Mouse (Mus musculus) limb, embryonic 14.5 days (tissue): Measurements from ENCODE around the gene Trpm8. TPM values are rescaled to one million over a fixed set of nuclear protein-coding genes. Genes with fewer than 3 reads are reported as not detected.

Experiments
- ATAC-seq: fragments of 200-750 bp; cut with Nextera tagmentation; 2 replicates; pipeline ENCODE4 v1.8.0; 2017; ENCODE audit warnings: low read depth, moderate number of reproducible peaks, moderate TSS enrichment; ENCODE audit not compliant: low FRiP score
- DNase-seq: peaks from one replicate; pipeline ENCODE4 v3.0.0-alpha.2; 2015; ENCODE audit warnings: low spot score
- H3K27ac ChIP-seq: fragments of 300-500 bp; sonication (generic); replicated peaks from 2 replicates; pipeline ENCODE4 v1.5.1; 2014; ENCODE audit warnings: low read depth, mild to moderate bottlenecking, low read length, moderate library complexity, mixed read lengths
- H3K27me3 ChIP-seq: fragments of 300-500 bp; sonication (generic); 2 replicates; pipeline ENCODE4 v1.6.1; 2014; ENCODE audit warnings: low read length, mixed read lengths; ENCODE audit not compliant: control insufficient read depth, insufficient read depth
- H3K36me3 ChIP-seq: fragments of 300-500 bp; sonication (generic); 2 replicates; pipeline ENCODE4 v1.6.1; 2014; ENCODE audit warnings: mild to moderate bottlenecking, low read length, moderate library complexity, mixed read lengths; ENCODE audit not compliant: control insufficient read depth, insufficient read depth
- H3K4me1 ChIP-seq: fragments of 300-500 bp; sonication (generic); 2 replicates; pipeline ENCODE4 v1.6.1; 2014; ENCODE audit warnings: antibody characterized with exemption, low read length, mixed read lengths; ENCODE audit not compliant: control insufficient read depth, insufficient read depth
- H3K4me2 ChIP-seq: fragments of 300-500 bp; sonication (generic); replicated peaks from 2 replicates; pipeline ENCODE4 v1.6.1; 2014; ENCODE audit warnings: low read depth, mild to moderate bottlenecking, low read length, moderate library complexity; ENCODE audit not compliant: severe bottlenecking
- H3K4me3 ChIP-seq: fragments of 300-500 bp; sonication (generic); replicated peaks from 2 replicates; pipeline ENCODE4 v1.5.1; 2014; ENCODE audit warnings: low read length
- H3K9ac ChIP-seq: fragments of 300-500 bp; sonication (generic); 2 replicates; pipeline ENCODE4 v1.6.1; 2014; ENCODE audit warnings: mild to moderate bottlenecking, low read depth, low read length, moderate library complexity; ENCODE audit not compliant: severe bottlenecking
- H3K9me3 ChIP-seq: fragments of 300-500 bp; sonication (generic); 2 replicates; pipeline ENCODE4 v1.6.1; 2016; ENCODE audit warnings: low read length; ENCODE audit not compliant: control insufficient read depth
- POLR2A ChIP-seq: fragments of 200-500 bp; IDR thresholded peaks from 2 replicates; pipeline ENCODE4 v1.8.0; 2012; ENCODE audit warnings: inconsistent platforms, mild to moderate bottlenecking, moderate library complexity, borderline replicate concordance; ENCODE audit not compliant: insufficient read depth, insufficient read length; ENCODE audit errors: extremely low read depth
- WGBS: fragments of 180-500 bp; shearing (Covaris S2); extraction: QIAGEN DNeasy Blood & Tissue Kit; methylation state at CpG from one replicate; pipeline ENCODE4 v1.1.7; 2014; 5-methylcytosine and 5-hydroxymethylcytosine counted together
- polyA plus RNA-seq, 2 experiments: library from polyadenylated mRNA; depleted of rRNA in 1 of 2; stranded (reverse) in 1 of 2; unstranded in 1 of 2; fragments of >200 nt; fragmentation: Nextera tagmentation in 1 of 2; extraction: Ambion mirVana in 1 of 2; gene quantifications; 2 replicates each; pipeline versions ENCODE4 v1.2.1 to v1.2.3; 2012 to 2014

Gene Trpm8
- polyA plus RNA-seq, 2 experiments: not detected

DNA sequence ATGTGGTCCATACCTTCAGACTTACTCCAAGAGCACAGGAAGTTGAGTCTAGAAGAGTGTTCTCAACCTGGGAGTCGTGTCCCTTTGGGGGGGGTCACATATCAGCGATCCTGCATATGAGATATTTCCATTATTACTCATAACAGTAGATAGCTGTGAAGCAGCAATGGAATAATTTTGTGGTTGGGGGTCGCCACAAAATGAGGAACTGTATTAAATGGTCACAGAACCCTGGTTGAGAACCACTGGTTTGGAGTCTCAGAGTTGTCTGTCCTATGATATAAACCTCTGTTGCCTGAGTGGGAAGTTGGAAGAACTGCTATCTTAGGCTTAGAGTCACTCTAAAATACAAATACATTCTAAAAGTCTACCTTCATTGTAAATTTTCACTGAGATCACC is 32.4 kb downstream of the Trpm8 start:
- DNase-seq (no peak), ATAC-seq (peak; percentile 28; the same call in 1 of the 2 replicates)
- Histone ChIP-seq H3K4me3 (no peak overlapping the region), H3K27me3 (no peaks in the 10 kb centered on the region), H3K27ac (no peak overlapping the region), H3K9me3 (peaks cover 50% of the 10 kb centered on the region), H3K9ac (no peak overlapping the region), H3K4me2 (no peak overlapping the region), H3K36me3 (no peaks in the 10 kb centered on the region), H3K4me1 (no peaks in the 10 kb centered on the region)
- no peak for TF ChIP-seq POLR2A
- WGBS: 51% methylated on average over 3 of the region's 3 CpGs

DNA sequence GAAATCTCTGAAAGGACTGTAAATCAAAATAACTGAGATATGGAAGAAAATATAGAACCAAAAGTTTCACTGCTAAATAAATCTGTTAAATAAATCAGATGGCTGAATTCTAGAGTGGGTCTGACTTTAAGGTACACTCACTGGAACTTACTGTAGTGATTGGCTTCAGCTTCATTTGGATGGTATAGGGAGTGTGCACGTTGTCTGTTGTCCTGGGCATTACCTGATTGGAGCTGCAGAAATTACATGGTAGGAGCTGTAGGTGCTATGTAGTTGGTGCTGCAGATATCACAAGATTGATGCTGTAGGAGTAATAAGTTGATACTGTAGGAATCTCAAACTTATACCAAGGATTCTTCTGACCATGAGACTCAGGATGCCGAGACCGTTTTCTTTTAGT is 32.9 kb downstream of the Trpm8 start:
- Histone ChIP-seq H3K27me3 (no peaks in the 10 kb centered on the region), H3K4me2 (no peak overlapping the region), H3K9me3 (peaks cover 46% of the 10 kb centered on the region), H3K27ac (no peak overlapping the region), H3K36me3 (no peaks in the 10 kb centered on the region), H3K4me3 (no peak overlapping the region), H3K9ac (no peak overlapping the region), H3K4me1 (no peaks in the 10 kb centered on the region)
- ATAC-seq: no peak
- 67% methylated on average over 3 of the region's 3 CpGs for WGBS
- DNase-seq: peak; percentile 3
- no peak for TF ChIP-seq POLR2A

DNA sequence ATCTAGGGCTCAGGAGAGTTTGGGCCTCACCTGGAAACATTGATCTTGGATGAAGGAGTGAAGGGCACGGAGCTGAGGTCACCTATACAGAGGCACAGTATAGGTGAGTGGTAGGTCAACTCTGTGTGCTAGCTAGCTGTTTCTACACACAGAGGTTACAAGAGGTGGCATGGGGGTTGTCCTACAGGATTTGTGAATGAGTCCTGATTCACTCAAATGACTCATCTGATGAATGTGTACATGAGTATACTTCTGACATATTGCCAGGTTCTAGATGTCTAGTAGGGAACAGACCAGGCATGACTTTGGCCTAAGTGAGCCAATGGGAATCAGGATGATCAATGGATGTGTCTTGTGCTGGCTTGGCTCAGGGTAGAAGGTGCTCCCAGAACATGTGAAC is 39.8 kb downstream of the Trpm8 start:
- no peaks in the 10 kb centered on the region for H3K9me3 ChIP-seq
- H3K27ac ChIP-seq: no peak overlapping the region
- DNase-seq: no peak
- ATAC-seq: no peak
- H3K27me3 ChIP-seq: no peaks in the 10 kb centered on the region
- no peak overlapping the region for H3K4me3 ChIP-seq
- no peak overlapping the region for H3K4me2 ChIP-seq
- H3K36me3 ChIP-seq: no peaks in the 10 kb centered on the region
- H3K9ac ChIP-seq: no peak overlapping the region
- TF ChIP-seq POLR2A: no peak
- H3K4me1 ChIP-seq: no peaks in the 10 kb centered on the region
- 82% methylated on average over 1 of the region's 1 CpGs for WGBS

DNA sequence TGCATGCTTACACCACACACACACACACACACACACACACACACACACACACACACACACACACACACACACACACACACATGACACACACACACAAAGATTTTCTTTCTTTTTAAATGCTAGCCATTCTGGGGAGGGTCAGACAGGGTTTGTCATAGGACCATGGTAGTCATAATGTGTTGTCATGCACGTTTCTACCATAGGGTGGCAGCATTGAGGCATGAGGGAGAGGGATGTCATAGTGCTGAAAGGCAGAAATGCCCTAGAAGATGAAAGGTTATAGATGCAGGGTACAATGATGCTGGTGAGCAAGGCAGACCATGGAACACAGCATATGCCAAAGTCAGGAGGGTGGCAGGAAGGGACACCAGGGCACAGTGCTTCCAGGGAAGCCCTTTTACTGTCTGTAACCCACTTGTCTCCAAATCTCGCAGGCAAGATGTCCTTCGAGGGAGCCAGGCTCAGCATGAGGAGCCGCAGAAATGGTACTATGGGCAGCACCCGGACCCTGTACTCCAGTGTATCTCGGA is 41.1 kb downstream of the Trpm8 start:
- 73% methylated on average over 6 of the region's 6 CpGs for WGBS
- H3K4me1 ChIP-seq: no peaks in the 10 kb centered on the region
- ATAC-seq: no peak
- H3K4me3 ChIP-seq: no peak overlapping the region
- no peak overlapping the region for H3K4me2 ChIP-seq
- no peak for TF ChIP-seq POLR2A
- H3K9ac ChIP-seq: no peak overlapping the region
- no peak overlapping the region for H3K27ac ChIP-seq
- no peaks in the 10 kb centered on the region for H3K36me3 ChIP-seq
- no peaks in the 10 kb centered on the region for H3K9me3 ChIP-seq
- DNase-seq: no peak
- H3K27me3 ChIP-seq: no peaks in the 10 kb centered on the region

DNA sequence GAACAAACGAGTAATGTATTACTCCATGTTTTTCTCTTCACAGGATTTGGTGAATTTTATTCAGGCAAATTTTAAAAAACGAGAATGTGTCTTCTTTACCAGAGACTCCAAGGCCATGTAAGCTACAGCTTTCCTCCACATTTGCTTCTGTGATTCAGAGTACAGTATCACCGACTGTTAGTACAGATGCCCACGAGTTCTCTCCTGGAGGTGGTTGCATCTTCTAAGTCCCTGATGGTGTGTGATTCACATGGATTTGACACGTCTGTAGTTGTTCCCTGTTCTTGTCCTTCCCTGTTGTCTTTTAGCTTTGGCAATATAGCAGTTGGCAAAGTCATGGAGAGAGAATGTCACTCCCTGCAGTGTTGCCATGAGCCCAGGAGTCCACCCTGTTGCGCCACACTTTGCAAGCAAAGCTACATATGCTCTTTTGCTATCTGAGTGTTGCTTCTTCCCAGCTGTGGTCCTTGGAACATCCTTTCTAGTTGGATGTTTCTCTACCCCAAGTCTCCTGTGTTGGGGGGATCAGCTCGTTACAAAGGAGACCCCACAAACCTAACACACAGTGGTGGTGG is 43.4 kb downstream of the Trpm8 start:
- 72% methylated on average over 7 of the region's 7 CpGs for WGBS
- H3K9ac ChIP-seq: no peak overlapping the region
- no peak for ATAC-seq
- H3K9me3 ChIP-seq: no peaks in the 10 kb centered on the region
- no peaks in the 10 kb centered on the region for H3K27me3 ChIP-seq
- TF ChIP-seq POLR2A: no peak
- no peak for DNase-seq
- H3K27ac ChIP-seq: no peak overlapping the region
- H3K36me3 ChIP-seq: no peaks in the 10 kb centered on the region
- H3K4me2 ChIP-seq: no peak overlapping the region
- no peaks in the 10 kb centered on the region for H3K4me1 ChIP-seq
- no peak overlapping the region for H3K4me3 ChIP-seq
